ENCODE assay signal across 12 mouse cellular contexts in genomic region chr5:146424711-146425326, GRCm38 (mm10). TPM values are rescaled to one million over a fixed set of nuclear protein-coding genes. Genes with fewer than 3 reads are reported as not detected.
DNase-seq lines count a peak whose midpoint lies in the region; ATAC-seq and TF ChIP-seq lines count a peak whose summit lies in the region.
"Had no signal": no experiment of that assay in that cellular context is flagged by ENCODE, and none has a peak within 500 bp of the region (broad histone marks: within the 10 kb centered on the region; RNA-seq: fewer than 3 reads in every experiment).

No protein-coding gene starts in this region.

- no peaks in the 10 kb centered on the region for H3K36me3 ChIP-seq in lung, embryonic 14.5 days (ENCODE audit: insufficient read depth)
- H3K36me3 ChIP-seq in midbrain, postnatal 0 days (ENCODE audit: insufficient read depth, low read length) = peaks cover 4% of the 10 kb centered on the region
- H3K36me3 ChIP-seq: embryonic facial prominence, embryonic 15.5 days had no signal

- H3K4me2 ChIP-seq in lung, embryonic 14.5 days = no peak overlapping the region
- no peak overlapping the region for H3K4me2 ChIP-seq in midbrain, postnatal 0 days (ENCODE audit: low read depth, low read length, poor library complexity, severe bottlenecking)
- H3K4me2 ChIP-seq: embryonic facial prominence, embryonic 15.5 days had no signal

- no peak overlapping the region for H3K4me3 ChIP-seq in lung, embryonic 14.5 days (ENCODE audit: low read depth, low read length)
- no peak overlapping the region for H3K4me3 ChIP-seq in midbrain, postnatal 0 days (ENCODE audit: low read depth, low read length)
- H3K4me3 ChIP-seq: embryonic facial prominence, embryonic 15.5 days; myocyte had no signal

- no peaks in the 10 kb centered on the region for H3K9me3 ChIP-seq in lung, embryonic 14.5 days (ENCODE audit: low read depth, low read length)
- H3K9me3 ChIP-seq in midbrain, postnatal 0 days (ENCODE audit: low read length) = no peaks in the 10 kb centered on the region
- H3K9me3 ChIP-seq: embryonic facial prominence, embryonic 15.5 days had no signal

- H3K27ac ChIP-seq in lung, embryonic 14.5 days (ENCODE audit: low read depth) = no peak overlapping the region
- H3K27ac ChIP-seq in midbrain, postnatal 0 days (ENCODE audit: low read depth, low read length) = no peak overlapping the region
- H3K27ac ChIP-seq: embryonic facial prominence, embryonic 15.5 days had no signal

- no peak for TF ChIP-seq CTCF in lung, embryonic 14.5 days (IDR thresholded peaks at IDR 0.05; ENCODE audit: low read depth)
- TF ChIP-seq CTCF in midbrain, postnatal 0 days (IDR thresholded peaks at IDR 0.05) = no peak

- DNase-seq in lung, embryonic 14.5 days = peak; percentile 56
- no peak for DNase-seq in lung, adult 18-20 months
- peak; percentile 47 for DNase-seq in heart, adult 8-10 months (ENCODE audit: low spot score)
- DNase-seq in layer of hippocampus, adult 8-10 months (ENCODE audit: low spot score in 2 of 2) = peak; percentile 77 to 79
- DNase-seq in midbrain, postnatal 0 days (ENCODE audit: low spot score) = peak; percentile 75
- DNase-seq in embryo, embryonic 10 days (ENCODE audit: low spot score) = no peak
- no peak for DNase-seq in spleen, postnatal 10 days (ENCODE audit: low spot score in 2 of 2)
- no peak for DNase-seq in adrenal gland, adult 2 months

- no peaks in the 10 kb centered on the region for H3K27me3 ChIP-seq in lung, embryonic 14.5 days (ENCODE audit: insufficient read depth, low read length)
- H3K27me3 ChIP-seq in midbrain, postnatal 0 days (ENCODE audit: insufficient read depth, low read length) = no peaks in the 10 kb centered on the region
- H3K27me3 ChIP-seq: embryonic facial prominence, embryonic 15.5 days had no signal

- H3K4me1 ChIP-seq in lung, embryonic 14.5 days (ENCODE audit: insufficient read depth) = no peaks in the 10 kb centered on the region
- no peaks in the 10 kb centered on the region for H3K4me1 ChIP-seq in midbrain, postnatal 0 days (ENCODE audit: insufficient read depth, low read length)
- H3K4me1 ChIP-seq: embryonic facial prominence, embryonic 15.5 days had no signal

- H3K9ac ChIP-seq in lung, embryonic 14.5 days = no peak overlapping the region
- no peak overlapping the region for H3K9ac ChIP-seq in midbrain, postnatal 0 days (replicated peaks; ENCODE audit: low read length, poor library complexity, severe bottlenecking)
- H3K9ac ChIP-seq: embryonic facial prominence, embryonic 15.5 days had no signal

- ATAC-seq in lung, embryonic 14.5 days (ENCODE audit: insufficient read depth) = peak; percentile 79; the same call in 1 of the 2 replicates
- peak; percentile 64 for ATAC-seq in midbrain, postnatal 0 days (ENCODE audit: low FRiP score)

- 37% methylated on average over 8 of the region's 8 CpGs for WGBS in lung, embryonic 14.5 days
- WGBS in midbrain, postnatal 0 days = 75% methylated on average over 8 of the region's 8 CpGs

RNA-seq across cellular contexts. Expression of gene Wasf3, which starts 40.0 kb away (rescaled TPM):
- 0.57 and 0.84 TPM in 2 replicates for polyA plus RNA-seq in lung, embryonic 14.5 days (2014; fragmentation: Nextera tagmentation; extraction: Ambion mirVana)
- under 1 TPM; 0.25 to 0.57 (median 0.54) TPM for total RNA-seq in heart, adult 8-10 months (2022)
- 100 to 1,000 TPM in 1 of 4 experiments, 10 to 100 TPM in 3; 92.2 to 101 (median 96.8) TPM for total RNA-seq in layer of hippocampus, adult 8-10 months (2022)
- 40.4 and 40.7 TPM in 2 replicates for total RNA-seq in midbrain, postnatal 0 days (2014; rRNA removed)
- 18.3 and 19.1 TPM in 2 replicates for polyA plus RNA-seq in midbrain, postnatal 0 days (2015; fragmentation: Nextera tagmentation; extraction: Ambion mirVana)
- 10 to 100 TPM; 21.0 to 22.9 TPM for total RNA-seq in adrenal gland, adult 2 months (2021)
- 24.9 and 34.2 TPM in 2 replicates for polyA plus RNA-seq in adrenal gland, adult 2 months (2012; rRNA removed)
- polyA plus RNA-seq: myocyte had no signal

RNA-seq across cellular contexts. Expression of gene Gm6408, which starts 56.9 kb away (rescaled TPM):
- not detected in 2 replicates for polyA plus RNA-seq in lung, embryonic 14.5 days (2014; fragmentation: Nextera tagmentation; extraction: Ambion mirVana)
- not detected for total RNA-seq in heart, adult 8-10 months (2022)
- total RNA-seq in layer of hippocampus, adult 8-10 months (2022) = not detected
- not detected in 2 replicates for total RNA-seq in midbrain, postnatal 0 days (2014; rRNA removed)
- not detected in 2 replicates for polyA plus RNA-seq in midbrain, postnatal 0 days (2015; fragmentation: Nextera tagmentation; extraction: Ambion mirVana)
- not detected for total RNA-seq in adrenal gland, adult 2 months (2021)
- polyA plus RNA-seq in adrenal gland, adult 2 months (2012; rRNA removed) = not detected in 2 replicates
- total RNA-seq: left cerebral cortex, adult 8-10 months had no signal
- polyA plus RNA-seq: embryonic facial prominence, embryonic 15.5 days; myocyte; thymus, postnatal 0 days had no signal

Comparison
In these comparisons a context has a peak if more than half of its experiments do, and no peak if none do; other contexts are left out.
1. DNase-seq: peak in lung, embryonic 14.5 days (single experiment), heart, adult 8-10 months (single experiment), layer of hippocampus, adult 8-10 months (2 of 2) and midbrain, postnatal 0 days (single experiment); none in lung, adult 18-20 months (0 of 2), embryo, embryonic 10 days (single experiment), spleen, postnatal 10 days (0 of 2) and adrenal gland, adult 2 months (single experiment).
2. RNA of gene Wasf3, which starts 40.0 kb away (total RNA-seq): 92.2 to 101 TPM in layer of hippocampus, adult 8-10 months, 40.4 to 40.7 TPM in midbrain, postnatal 0 days and 21.0 to 22.9 TPM in adrenal gland, adult 2 months; 0.25 to 0.57 TPM in heart, adult 8-10 months; every median in the first group is over 10 times any median in the second.